Mouse (Mus musculus): ENCODE data around the gene Fahd1.

The Fahd1 gene

DNA sequence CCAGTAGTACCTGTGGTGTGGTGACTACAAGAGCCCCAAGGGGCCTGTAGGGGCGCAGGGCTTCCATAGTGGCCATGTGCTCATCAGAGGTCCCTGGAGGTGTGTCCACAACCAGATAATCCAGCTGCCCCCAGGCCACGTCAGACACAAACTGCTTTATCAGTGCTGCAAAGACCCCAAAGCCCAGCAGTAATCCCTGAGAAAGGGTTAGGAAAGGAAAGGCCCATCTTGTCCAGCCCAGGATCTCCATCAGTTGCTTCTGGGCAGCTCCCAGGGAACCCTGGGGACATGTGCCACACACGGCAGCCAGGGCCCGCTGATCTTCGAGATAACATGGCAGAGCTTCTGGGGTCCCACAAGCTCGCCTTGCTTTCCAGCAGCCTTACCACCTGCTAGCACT lies 34.2 kb upstream of the Fahd1 start:
- DNase-seq = no peak

DNA sequence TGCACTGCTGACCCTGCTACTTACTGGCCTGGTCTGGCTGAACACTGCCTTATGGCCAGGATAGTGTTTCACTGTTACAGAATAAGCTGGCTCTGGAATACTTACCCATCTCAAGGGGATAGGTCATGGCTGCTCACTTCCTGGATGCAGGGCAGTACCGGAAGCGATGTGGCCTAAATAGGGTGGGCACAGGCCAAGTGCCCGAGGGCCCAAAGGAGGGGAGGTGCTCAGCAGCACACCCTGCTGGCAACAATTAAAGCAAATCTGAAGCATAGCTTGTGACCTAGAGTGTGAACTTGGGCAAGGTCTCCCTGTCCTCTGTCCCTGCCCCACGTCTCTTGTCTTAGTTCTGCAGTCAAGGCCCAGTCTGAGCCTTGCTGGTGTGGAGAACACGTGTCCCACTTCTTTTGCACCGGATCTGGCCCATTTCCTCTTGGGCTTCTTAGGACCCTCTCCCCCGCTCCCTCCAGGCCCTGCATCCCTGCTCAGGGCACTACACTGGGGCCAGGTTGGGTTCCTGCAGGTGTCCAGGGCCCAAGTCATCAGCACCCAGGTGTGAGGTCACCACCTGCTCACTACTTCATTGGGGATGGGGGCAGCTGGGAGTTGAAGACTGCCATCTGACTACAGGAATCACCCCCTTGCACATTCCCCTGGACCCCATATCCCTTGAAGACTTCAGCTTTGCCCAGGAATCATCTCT lies 31.7 kb upstream of the Fahd1 start:
- peak; percentile 32 for DNase-seq

DNA sequence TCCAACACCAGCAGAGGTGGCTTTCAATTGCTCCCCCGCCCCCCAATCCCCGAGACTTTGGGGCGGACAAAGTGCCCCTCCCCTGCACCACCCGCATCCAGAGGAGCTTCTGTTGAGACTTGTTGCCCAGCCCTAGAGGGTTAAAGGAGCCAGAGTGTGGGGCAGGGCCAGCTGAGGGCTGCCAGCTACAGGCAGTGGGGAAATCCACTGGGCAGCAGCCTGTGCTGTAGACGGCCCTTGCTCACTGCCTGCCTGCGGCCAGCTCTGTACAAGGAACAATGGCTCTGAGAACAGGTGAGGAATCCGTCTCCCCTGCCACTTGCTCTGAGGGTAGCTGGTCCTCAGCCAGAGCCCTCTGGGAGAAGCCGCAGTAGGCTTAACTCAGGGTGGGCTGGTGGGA lies 28.4 kb upstream of the Fahd1 start:
- no peak for DNase-seq

DNA sequence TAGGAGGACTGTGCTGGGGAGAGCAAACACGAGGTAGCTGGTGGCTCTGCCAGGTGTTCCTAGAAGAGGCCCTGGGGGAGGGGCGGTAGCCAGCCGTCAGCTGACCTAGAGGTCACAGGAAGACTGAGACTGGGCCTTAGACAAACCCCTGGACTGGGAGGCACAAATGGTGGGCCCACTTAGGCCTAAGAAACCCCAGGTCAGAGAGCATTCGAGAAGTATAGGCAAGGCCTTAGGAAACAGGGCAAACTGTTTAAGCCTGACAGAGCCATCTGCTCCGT lies 27.9 kb upstream of the Fahd1 start:
- peak; percentile 71 for DNase-seq

DNA sequence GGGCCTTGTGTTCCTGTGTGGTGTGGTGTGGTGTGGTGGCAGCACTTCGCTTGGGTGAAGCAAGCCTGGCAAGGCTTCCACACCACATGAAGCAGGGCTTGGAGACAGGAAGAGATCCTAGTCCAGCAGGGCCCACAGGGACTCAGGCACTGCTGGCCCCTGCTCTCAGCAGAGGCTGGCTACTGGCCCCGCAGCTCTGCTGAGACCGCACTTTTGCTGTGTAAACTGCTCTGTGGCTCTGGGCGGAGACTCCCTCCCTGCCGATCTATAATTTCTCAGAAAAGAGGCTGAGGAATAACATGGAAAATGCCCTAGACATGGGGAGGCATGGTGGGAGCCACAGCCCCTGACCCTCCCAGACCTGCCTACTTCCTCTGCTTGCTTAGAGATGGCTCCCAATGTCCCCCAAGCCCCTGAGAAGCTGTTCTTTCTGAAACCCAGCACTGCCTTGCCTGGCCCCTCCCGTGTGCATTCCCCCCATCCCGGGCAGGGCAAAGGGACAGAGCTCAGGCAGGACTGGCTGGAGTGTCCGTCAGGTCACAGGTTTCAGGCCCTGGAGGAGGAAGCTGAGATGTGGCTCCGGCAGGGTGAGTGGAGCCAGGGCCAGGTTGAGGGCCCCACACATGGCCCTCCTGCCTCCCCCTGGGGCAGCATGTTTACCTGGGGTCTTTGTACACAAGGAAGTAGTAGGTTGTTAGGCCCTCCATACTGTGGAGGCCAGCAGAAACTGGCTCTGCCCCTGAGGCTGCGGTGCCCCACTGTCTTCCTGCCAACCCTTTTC lies 27.4 kb upstream of the Fahd1 start:
- no peak for DNase-seq

DNA sequence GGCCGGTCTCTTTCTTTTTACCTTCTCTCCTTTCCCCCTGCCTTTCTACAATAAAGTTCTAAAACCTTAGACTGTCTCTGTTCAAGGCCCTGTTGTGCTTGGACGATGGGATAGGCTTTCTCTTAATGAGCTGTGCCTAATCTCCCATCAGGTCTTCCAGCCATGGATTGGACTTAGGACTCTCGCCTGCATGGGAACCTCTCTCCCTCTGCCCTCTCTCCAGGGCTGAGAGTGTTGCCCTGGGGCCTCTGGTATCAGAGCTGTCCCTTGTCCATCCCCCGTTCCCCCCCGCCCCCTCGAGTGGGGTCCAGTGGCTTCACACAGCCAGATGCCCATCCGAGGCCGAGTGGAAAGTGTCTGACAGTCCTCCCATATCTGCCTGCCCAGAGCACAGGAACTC lies 24.8 kb upstream of the Fahd1 start:
- DNase-seq = no peak

DNA sequence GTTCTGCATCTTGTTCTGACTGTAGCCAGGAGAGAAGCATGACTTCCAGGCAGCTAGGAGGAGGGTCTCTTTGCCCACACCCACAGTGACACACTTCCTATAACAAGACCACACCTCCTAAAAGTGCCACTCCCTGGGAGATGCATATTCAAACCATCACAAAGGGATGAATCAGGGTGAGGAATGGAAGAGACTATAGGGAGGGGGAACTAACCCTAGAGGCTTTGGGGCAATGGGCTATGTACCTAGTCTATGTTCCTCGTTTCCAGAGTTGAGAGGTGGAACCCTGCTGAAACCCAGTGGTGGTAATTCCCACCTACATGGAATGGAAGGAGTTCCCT lies 24.2 kb upstream of the Fahd1 start:
- no peak for DNase-seq

DNA sequence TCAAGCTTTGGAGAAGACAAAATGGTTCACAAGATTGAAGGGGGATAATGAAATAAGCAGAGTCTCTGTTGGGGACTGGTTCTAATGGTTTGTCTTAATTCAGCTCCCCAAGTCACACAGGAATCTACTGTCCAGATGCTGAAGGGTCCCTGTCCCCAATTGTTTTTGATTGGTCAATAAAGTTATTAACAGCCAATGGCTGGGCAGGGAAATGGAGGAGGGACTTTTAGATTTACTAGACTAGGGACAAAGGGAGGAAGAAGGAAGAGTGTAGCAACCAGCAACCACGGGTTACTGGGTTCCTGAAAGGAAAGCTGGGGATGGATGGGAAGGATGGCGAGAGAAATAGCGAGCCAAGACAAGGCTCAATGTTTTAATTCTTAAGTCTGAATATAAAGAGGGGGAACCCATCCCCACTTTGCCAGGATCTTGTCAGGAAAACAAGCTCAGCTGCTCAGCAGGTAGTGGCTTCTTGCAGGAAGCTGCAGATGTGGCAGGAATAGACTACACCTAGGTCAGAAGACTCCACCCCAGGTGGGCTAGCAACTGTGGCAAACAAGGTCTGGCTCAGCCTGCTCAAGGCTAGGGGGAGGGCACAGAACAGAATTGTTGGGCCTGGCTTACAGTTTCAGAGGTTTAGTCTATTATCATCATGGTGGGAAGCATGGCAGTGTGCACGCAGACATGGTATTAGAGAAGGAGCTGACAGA lies 23.7 kb upstream of the Fahd1 start:
- no peak for DNase-seq

DNA sequence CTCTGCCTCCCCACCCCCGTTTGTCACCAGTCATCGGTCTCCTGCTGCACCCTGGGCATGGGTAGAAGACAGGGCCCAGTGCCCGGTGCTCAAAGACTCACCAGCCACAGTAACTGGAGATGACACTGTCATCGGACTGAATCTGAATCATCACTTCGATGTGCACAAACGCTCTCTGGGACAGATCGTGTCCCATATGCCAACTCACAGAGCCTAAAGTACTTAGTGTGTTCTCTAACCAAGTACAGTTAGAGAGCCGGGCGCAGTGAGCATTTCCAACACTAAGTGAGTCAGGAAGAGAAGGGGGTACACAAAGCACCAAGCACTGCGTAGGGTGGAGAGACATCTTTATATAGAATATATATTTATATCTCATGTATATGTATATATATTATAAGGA lies 17.8 kb upstream of the Fahd1 start:
- DNase-seq = no peak

DNA sequence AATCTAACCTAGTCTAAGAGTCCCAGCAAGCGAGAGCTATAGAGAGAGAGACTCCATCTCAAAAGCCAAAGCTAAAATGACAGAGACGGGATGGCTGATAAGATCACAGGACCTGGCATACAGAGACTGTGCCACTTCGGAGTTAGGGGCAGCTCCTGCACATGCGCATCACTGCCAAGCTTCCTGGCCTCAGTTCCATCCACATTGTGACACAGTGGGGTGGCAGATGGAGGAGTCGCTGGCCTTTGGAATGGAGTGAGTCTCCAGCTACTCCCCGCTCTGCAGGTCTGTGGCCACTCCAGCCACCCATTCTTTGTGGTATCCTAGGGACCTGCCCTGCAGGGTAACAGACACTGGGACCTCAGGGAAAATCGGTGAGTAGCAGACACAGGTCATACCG lies 15.6 kb upstream of the Fahd1 start, which contains the start of gene Igfals:
TSS of gene Igfals (plus strand) at position 222 of the 400 bp plus-strand sequence.
- no peak for DNase-seq

DNA sequence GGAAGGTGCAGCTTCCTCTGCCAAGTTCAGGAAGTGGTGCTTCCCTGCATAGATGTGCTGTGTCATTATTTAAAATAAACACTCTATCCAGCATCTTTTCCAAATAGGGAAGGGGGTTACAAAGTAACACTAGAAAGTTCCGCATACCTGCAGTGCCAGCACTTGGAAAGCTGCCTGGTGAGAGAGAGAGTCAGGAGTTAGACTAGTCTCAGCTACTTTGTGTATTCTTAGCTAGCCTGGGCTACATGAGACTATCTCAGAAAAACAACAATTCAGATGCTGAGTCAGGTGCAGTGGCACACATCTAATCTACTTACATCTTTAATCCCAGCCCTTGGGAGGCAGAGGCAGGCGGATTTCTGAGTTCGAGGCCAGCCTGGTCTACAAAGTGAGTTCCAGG lies 11.6 kb upstream of the Fahd1 start:
- no peak for DNase-seq

DNA sequence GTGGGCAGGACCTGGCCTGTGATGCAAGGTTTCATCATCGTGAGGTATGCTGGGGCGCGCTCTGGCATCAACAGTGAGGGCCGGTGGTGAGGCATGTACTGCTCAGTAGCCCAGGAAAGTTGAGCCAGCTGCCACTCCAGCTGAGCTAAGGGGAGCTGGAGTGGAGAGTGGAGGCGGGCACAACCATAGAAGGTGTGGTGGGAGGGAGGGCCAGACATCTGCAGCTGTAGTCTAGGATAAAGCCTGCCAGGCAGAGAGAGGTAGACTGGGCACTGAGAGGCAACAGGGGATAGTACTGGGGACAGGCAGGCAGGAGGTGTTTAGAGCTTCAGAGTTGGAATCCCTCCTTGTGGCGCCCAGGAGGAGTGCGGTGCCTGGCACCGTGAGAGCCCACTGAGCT lies 9.9 kb upstream of the Fahd1 start:
- DNase-seq = no peak

DNA sequence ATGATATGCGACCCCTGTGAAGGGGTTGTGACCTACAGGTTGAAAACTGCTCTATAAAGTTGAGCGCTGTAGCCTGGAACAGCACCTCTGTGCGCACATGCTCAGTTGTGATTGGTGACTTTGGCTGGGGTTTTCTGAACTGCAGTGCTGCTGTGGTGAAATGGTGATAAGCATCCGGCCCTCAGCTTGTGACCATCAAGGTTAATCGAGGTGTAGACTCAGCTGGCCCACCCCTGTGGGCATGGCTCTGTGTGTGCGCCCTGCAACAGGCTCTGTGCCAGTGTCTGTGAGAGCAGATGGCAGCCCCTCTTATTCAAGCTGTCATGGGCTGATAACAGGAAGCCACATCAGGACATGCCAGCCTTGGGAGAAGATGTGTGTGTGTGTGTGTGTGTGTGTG lies 8.8 kb upstream of the Fahd1 start:
- no peak for DNase-seq

DNA sequence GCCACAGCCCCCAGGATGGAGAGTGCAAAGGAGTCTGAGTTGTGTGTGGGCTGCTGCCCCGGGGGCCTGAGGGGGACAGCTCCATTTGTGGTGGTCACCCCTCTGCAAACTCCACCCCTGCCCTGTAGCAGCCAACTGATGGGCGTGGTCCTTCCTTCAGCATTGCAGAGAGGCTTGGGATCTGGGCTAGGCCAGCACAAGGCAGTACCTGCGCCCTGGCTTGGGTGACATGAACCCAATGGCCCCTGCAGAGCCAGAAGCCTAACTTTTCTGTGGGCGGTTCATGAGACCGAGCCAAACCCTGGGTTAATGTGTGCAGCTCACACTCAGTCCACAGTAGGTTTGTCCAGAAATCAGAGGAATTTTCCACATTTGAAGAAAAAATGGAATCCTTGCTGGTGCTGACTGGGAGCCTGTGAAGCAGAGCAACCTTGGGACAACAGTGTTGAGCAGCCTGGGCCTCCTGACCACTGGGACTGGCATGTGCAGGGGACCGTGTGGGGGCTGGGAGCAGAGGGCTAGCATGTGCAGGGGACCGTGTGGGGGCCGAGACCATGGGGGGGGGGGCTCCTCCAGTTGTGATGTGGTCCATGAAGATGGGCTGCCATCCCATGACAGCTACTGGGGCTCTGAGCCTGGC lies 7.8 kb upstream of the Fahd1 start:
- DNase-seq = no peak

DNA sequence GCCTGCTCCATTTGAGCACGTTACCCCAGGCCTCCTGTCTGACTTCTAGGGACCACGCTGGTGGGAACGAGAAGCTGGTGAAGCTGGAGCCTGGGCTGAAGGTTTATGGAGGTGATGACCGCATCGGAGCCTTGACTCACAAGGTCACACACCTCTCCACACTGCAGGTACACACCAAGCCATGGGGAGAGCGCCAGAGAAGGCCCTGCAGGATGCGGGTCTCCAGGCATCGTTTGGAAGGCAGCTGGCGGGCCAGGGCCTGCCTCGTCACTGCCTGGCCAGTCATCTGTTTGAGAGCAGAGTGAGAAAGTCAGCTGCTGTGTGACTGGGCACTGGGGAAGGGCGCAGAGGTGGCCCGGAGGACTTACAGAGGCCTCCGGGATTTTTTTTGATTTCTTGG lies 6.4 kb upstream of the Fahd1 start:
- no peak for DNase-seq

DNA sequence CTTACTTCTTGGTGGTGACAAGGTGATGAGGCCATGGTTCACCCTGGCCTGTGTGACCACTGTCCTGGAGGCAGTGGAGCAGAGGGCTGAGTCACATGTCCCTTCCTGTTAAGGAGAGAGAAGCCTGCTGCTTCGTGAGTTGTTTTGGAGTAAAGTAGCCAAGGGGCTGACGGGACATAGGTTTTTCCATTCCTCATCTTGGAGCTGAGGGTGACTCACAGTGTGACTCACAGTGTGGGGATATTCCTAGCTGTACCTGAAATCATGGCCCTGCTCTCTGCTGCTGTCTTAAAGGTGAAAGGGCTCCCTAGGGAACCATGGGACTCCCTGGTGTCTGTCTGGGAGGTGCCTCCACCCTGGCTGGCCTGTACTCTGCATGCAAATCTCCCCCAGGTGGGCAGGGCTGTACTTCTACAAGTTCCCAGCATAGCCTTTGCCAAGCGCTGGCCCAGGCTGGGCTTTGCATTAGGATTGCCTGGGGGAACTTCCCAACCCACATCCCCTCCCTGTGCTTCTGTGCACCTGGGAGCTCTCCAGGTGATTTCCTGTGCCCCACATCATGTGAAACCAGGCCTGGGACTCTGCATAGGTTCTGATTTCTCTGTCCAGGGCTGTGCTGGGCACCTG lies 5.8 kb upstream of the Fahd1 start:
- no peak for DNase-seq

DNA sequence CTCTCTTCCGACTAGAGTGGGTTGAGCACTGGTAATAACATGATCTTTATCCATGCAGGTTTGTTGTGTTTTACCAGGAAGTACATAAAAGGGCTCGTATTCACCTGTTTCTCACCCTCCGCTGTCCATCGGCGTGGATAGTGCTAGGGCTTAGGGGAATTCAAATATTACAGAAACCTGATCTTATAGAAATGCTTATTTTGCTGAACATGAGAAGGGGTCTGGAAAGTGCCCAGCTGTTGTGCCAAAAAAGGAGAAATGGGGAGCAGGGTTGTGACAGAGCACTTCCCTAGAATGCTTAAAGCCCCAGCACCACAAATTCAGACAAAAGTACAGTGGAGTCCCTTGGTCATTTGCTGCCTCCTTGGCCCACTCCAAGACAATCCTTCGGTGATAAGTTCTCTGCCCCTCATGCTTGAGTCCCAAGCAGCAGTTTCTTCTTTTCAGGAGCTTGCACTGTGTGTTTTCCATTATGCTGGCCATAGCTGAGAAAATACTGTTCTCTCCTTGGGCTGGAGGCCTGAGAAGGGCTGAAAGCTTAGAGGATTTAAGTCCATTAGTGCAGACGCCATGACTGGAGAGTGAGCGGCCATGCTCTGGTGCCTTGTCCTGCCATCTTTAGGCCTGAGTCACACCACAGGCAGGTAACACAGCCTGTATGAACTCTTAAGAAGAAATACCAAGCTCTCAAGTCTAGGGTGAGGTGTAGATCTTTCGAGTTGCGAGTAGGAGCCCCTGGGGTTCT lies 1.4 kb upstream of the Fahd1 start:
- no peak for DNase-seq

DNA sequence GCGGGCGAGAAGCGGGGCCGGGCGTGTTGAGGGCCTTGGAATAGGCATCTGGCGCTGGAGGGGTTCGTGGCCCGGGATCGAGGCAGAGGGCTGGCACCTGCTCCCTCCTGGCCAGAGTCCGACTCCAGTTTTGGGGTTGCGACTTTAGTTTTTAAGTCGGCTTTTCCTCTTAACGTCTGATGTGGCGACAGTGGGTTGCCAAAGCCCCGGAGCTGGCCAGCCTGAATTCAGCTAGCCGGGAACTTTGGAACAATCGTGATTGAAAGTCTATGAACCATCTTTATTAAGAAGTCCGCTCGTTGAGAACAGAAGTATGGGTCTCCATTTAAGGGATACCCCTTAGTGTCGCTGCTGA lies 586 bp upstream of the Fahd1 start:
- no peak for DNase-seq

DNA sequence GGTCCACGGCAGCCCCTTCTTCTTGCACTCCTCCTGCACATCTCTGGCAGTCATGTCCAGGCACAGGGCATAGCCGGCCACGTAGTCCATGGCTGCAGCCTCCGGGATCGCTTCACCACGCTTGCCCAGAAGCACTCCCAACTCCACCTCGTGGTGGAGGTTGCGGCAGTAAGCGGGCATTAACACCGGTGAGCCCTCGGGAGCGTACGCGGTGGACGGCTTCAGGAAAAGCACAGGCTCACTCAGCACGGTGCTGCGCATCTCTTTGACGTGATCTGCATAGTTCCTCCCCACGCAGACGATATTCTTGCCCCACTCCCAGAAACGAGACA lies 465 bp downstream of the Fahd1 start:
- no peak for DNase-seq

DNA sequence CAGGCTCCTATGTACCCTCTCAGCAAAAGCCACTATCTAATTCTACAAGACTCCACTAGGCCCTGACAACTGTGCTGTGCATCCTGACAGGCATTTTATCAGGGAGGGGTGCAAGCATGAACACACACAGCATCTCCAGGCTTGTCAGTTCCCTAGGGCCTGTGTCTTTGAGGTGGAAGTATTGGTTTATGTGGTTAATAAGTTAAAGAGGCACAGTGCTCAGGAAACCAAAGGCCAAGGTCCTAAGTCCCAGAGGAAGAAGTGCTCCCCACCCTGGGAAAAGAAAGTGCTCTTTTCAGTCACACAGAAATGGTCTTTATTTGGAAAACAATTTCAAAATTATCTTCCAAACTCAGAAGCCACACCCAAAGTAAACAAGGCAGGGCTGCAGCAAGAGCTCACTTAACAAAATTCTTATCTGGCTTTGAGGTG lies 1.5 kb downstream of the Fahd1 start:
- no peak for DNase-seq

DNA sequence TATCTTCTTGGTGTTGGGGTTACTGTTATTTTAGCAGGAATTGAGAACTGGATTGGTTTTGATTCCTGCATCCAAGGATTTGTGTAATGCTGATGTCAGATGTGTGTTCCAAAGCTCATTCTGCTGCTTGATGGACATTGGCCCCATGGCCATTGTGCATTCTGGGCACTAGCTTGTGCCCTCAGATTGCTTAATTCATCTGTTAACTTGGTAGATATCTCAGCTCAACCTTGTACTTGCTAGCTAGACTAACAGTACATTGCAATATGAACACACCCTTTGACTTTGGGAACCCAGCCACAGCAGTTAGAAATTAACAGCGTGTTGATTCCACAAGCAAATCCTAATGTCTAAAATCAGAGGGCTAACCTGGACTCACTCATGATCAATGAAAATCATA lies 2.8 kb downstream of the Fahd1 start:
- no peak for DNase-seq

DNA sequence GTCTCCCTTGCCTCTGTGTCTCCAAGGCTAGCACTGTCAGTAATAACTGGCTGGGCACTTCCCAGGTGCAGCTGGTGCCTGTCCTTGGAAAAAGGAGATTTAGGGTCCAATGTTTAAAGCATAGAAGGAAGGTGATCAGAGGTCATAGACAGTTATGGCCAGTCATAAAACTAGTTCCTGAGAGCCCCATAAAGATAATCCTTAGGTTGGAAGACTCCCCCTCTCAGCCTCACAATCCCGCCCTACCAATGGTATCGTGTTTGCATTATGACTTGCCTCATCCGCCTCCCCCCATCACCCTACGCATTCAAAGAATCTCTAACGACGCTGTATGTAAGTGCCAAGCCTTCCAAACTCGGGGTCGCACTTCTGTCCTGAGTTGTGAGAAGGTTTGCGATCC lies 5.6 kb downstream of the Fahd1 start:
- DNase-seq = no peak

DNA sequence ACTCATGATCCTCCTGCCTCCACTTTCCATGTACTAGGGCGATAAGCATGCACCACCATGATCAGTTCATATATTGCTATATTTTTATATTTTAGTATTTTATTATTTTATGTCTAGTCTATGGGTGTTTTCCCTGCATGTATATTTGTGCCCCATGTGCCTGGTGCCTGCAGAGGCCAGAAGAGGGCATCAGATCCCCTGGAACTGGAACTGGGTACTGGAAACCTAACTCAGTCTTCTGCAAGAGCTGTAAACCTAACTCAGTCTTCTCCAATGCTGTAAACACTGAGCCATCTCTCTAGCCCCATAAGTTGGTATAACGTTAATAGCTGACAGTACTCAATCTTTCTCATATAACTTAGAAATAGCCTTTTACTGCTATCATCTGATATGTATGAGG lies 7.5 kb downstream of the Fahd1 start:
- no peak for DNase-seq
